In genomic region chr3:134735684-134736083, GRCm38 (mm10) we compare ENCODE assay signal across 18 mouse cellular contexts.
DNase-seq lines count a peak whose midpoint lies in the region; ATAC-seq and TF ChIP-seq lines count a peak whose summit lies in the region.
"Had no signal": no experiment of that assay in that cellular context is flagged by ENCODE, and none has a peak within 500 bp of the region (broad histone marks: within the 10 kb centered on the region; RNA-seq: fewer than 3 reads in every experiment).

No protein-coding gene starts in this region.

- no peaks in the 10 kb centered on the region for H3K4me1 ChIP-seq in forebrain, embryonic 16.5 days (replicated peaks; ENCODE audit: control insufficient read depth, insufficient read depth, low read length)
- no peaks in the 10 kb centered on the region for H3K4me1 ChIP-seq in forebrain, embryonic 11.5 days (replicated peaks; ENCODE audit: control insufficient read depth, insufficient read depth, low read length)
- no peaks in the 10 kb centered on the region for H3K4me1 ChIP-seq in lung, postnatal 0 days (ENCODE audit: insufficient read depth, low read depth, low read length)
- H3K4me1 ChIP-seq: embryonic facial prominence, embryonic 13.5 days; heart, embryonic 13.5 days; hindbrain, embryonic 15.5 days had no signal

- DNase-seq in forebrain, embryonic 11.5 days (ENCODE audit: low spot score): no peak
- peak; percentile 2 for DNase-seq in layer of hippocampus, adult 9-10 months (ENCODE audit: low spot score)
- no peak for DNase-seq in layer of hippocampus, postnatal 10 days (ENCODE audit: low spot score in 2 of 2)
- peak; percentile 12 for DNase-seq in layer of hippocampus, adult 9-11 months
- DNase-seq in lung, postnatal 10 days: no peak
- DNase-seq in lung, postnatal 0 days (ENCODE audit: low spot score): no peak
- DNase-seq: adrenal gland, postnatal 10 days; cerebellum, adult 18-20 months; cerebellum, adult 9-11 months; cerebellum, postnatal 36 days; gastrocnemius, postnatal 36 days; heart, adult 11 months; heart, postnatal 36 days had no signal

- no peak overlapping the region for H3K9ac ChIP-seq in forebrain, embryonic 16.5 days (replicated peaks; ENCODE audit: low read depth, low read length)
- H3K9ac ChIP-seq in forebrain, embryonic 11.5 days (ENCODE audit: low read length): no peak overlapping the region
- no peak overlapping the region for H3K9ac ChIP-seq in lung, postnatal 0 days (replicated peaks; ENCODE audit: low read depth)
- H3K9ac ChIP-seq: embryonic facial prominence, embryonic 13.5 days; heart, embryonic 13.5 days; hindbrain, embryonic 15.5 days had no signal

- H3K4me2 ChIP-seq in forebrain, embryonic 16.5 days (ENCODE audit: low read length): no peak overlapping the region
- H3K4me2 ChIP-seq in forebrain, embryonic 11.5 days (ENCODE audit: low read depth, low read length, severe bottlenecking): no peak overlapping the region
- no peak overlapping the region for H3K4me2 ChIP-seq in lung, postnatal 0 days (replicated peaks; ENCODE audit: low read depth, low read length)
- H3K4me2 ChIP-seq: embryonic facial prominence, embryonic 13.5 days; heart, embryonic 13.5 days; hindbrain, embryonic 15.5 days had no signal

- no peak for TF ChIP-seq EP300 in lung, postnatal 0 days (IDR thresholded peaks at IDR 0.05)

- no peak overlapping the region for H3K27ac ChIP-seq in forebrain, embryonic 16.5 days (ENCODE audit: low read length)
- no peak overlapping the region for H3K27ac ChIP-seq in forebrain, embryonic 11.5 days (ENCODE audit: low read depth, low read length)
- H3K27ac ChIP-seq in lung, postnatal 0 days (ENCODE audit: low read length): no peak overlapping the region
- H3K27ac ChIP-seq: embryonic facial prominence, embryonic 13.5 days; heart, embryonic 13.5 days; hindbrain, embryonic 15.5 days had no signal

- no peaks in the 10 kb centered on the region for H3K9me3 ChIP-seq in forebrain, embryonic 16.5 days (ENCODE audit: control insufficient read depth, low read length)
- no peaks in the 10 kb centered on the region for H3K9me3 ChIP-seq in forebrain, embryonic 11.5 days (ENCODE audit: control insufficient read depth, low read length)
- H3K9me3 ChIP-seq in lung, postnatal 0 days (ENCODE audit: low read length): no peaks in the 10 kb centered on the region
- H3K9me3 ChIP-seq: embryonic facial prominence, embryonic 13.5 days; heart, embryonic 13.5 days; hindbrain, embryonic 15.5 days had no signal

- no peak for TF ChIP-seq CTCF in lung, postnatal 0 days (IDR thresholded peaks at IDR 0.05)

- peak; percentile 52; the same call in 1 of the 2 replicates for ATAC-seq in forebrain, embryonic 16.5 days
- ATAC-seq in forebrain, embryonic 11.5 days (replicated peaks; ENCODE audit: low FRiP score): no peak
- ATAC-seq in lung, postnatal 0 days: no peak
- ATAC-seq: intestine, embryonic 16.5 days had no signal

- no peaks in the 10 kb centered on the region for H3K27me3 ChIP-seq in forebrain, embryonic 16.5 days (replicated peaks; ENCODE audit: control insufficient read depth, insufficient read depth, low read length)
- no peaks in the 10 kb centered on the region for H3K27me3 ChIP-seq in forebrain, embryonic 11.5 days (ENCODE audit: control insufficient read depth, insufficient read depth, low read length)
- H3K27me3 ChIP-seq in lung, postnatal 0 days (replicated peaks; ENCODE audit: insufficient read depth, low read length): no peaks in the 10 kb centered on the region
- H3K27me3 ChIP-seq: embryonic facial prominence, embryonic 13.5 days; heart, embryonic 13.5 days; hindbrain, embryonic 15.5 days had no signal

- no peaks in the 10 kb centered on the region for H3K36me3 ChIP-seq in forebrain, embryonic 16.5 days (ENCODE audit: control insufficient read depth, insufficient read depth)
- H3K36me3 ChIP-seq in forebrain, embryonic 11.5 days (ENCODE audit: control insufficient read depth, insufficient read depth, low read length): no peaks in the 10 kb centered on the region
- H3K36me3 ChIP-seq in lung, postnatal 0 days (ENCODE audit: insufficient read depth, low read length): no peaks in the 10 kb centered on the region
- H3K36me3 ChIP-seq: embryonic facial prominence, embryonic 13.5 days; heart, embryonic 13.5 days; hindbrain, embryonic 15.5 days had no signal

- no peak overlapping the region for H3K4me3 ChIP-seq in forebrain, embryonic 16.5 days (replicated peaks; ENCODE audit: low read length)
- no peak overlapping the region for H3K4me3 ChIP-seq in forebrain, embryonic 11.5 days (ENCODE audit: low read depth, low read length)
- H3K4me3 ChIP-seq in lung, postnatal 0 days (ENCODE audit: low read depth, low read length): no peak overlapping the region
- H3K4me3 ChIP-seq: embryonic facial prominence, embryonic 13.5 days; heart, embryonic 13.5 days; hindbrain, embryonic 15.5 days had no signal

- whole genome bisulfite sequencing in forebrain, embryonic 16.5 days: 3% methylated on average over 1 of the region's 1 CpGs
- WGBS in forebrain, embryonic 11.5 days: 85% methylated on average over 1 of the region's 1 CpGs
- 62% methylated on average over 1 of the region's 1 CpGs for WGBS in lung, postnatal 0 days

Comparison
In these comparisons a context has a peak if more than half of its experiments do, and no peak if none do; other contexts are left out.
1. DNase-seq: peak in layer of hippocampus, adult 9-10 months (single experiment) and layer of hippocampus, adult 9-11 months (single experiment); none in forebrain, embryonic 11.5 days (single experiment), layer of hippocampus, postnatal 10 days (0 of 2), lung, postnatal 10 days (single experiment) and lung, postnatal 0 days (single experiment).